Mouse (Mus musculus) spleen, adult 2 months (tissue): ENCODE measurements around the gene Ppp1r12a.

Experiments used
- CTCF ChIP-seq: fragments of 200-500 bp; IDR thresholded peaks from 2 replicates; pipeline ENCODE4 v1.5.1; 2011; ENCODE audit warnings: mild to moderate bottlenecking, inconsistent platforms; ENCODE audit not compliant: insufficient read depth, insufficient read length, insufficient replicate concordance; ENCODE audit errors: extremely low read depth
- POLR2A ChIP-seq: fragments of 200-500 bp; IDR thresholded peaks from 2 replicates; pipeline ENCODE4 v1.6.1; 2011; ENCODE audit warnings: low read depth, low read length, inconsistent platforms

- no peak for TF ChIP-seq CTCF
- TF ChIP-seq POLR2A: no peak
These were observed 8.8 kb downstream of the Ppp1r12a start for GRCm38 (mm10) chr10:108170818-108171217.
